Mouse (Mus musculus) neural tube, embryonic 10.5 days (tissue): ENCODE data around the gene Adprhl2.

Experiments used
- DNase-seq: peaks from one replicate; pipeline ENCODE4 v3.0.0-alpha.2; 2017; ENCODE audit warnings: low spot score; ENCODE audit errors: extremely low spot score

Gene Adprhl2

GRCm38 (mm10) chr4:126306827-126307226 lies 14.7 kb downstream of the Adprhl2 start:
- DNase-seq, result no peak

GRCm38 (mm10) chr4:126306058-126306457 lies 15.4 kb downstream of the Adprhl2 start:
- no peak for DNase-seq

GRCm38 (mm10) chr4:126305428-126305827 lies 16.1 kb downstream of the Adprhl2 start:
- no peak for DNase-seq

GRCm38 (mm10) chr4:126303877-126304276 lies 17.6 kb downstream of the Adprhl2 start:
- DNase-seq, result no peak

GRCm38 (mm10) chr4:126301584-126302309 lies 19.8 kb downstream of the Adprhl2 start:
- peak; percentile 41 for DNase-seq

GRCm38 (mm10) chr4:126300916-126301583 lies 20.5 kb downstream of the Adprhl2 start:
- peak; percentile 54 for DNase-seq

- DNase-seq, result peak; percentile 69
These were observed 24.8 kb downstream of the Adprhl2 start for GRCm38 (mm10) chr4:126296617-126297101.

GRCm38 (mm10) chr4:126295937-126296336 lies 25.6 kb downstream of the Adprhl2 start:
- no peak for DNase-seq

GRCm38 (mm10) chr4:126295152-126295551 lies 26.4 kb downstream of the Adprhl2 start:
- DNase-seq, result no peak

GRCm38 (mm10) chr4:126291196-126291595 lies 30.3 kb downstream of the Adprhl2 start:
- no peak for DNase-seq

- DNase-seq, result no peak
These were observed 31.2 kb downstream of the Adprhl2 start for GRCm38 (mm10) chr4:126290314-126290713.

GRCm38 (mm10) chr4:126288085-126288666 lies 33.3 kb downstream of the Adprhl2 start:
- no peak for DNase-seq

GRCm38 (mm10) chr4:126287302-126287995 lies 34.1 kb downstream of the Adprhl2 start:
- DNase-seq, result no peak

GRCm38 (mm10) chr4:126286492-126286891 lies 35.0 kb downstream of the Adprhl2 start, which contains the start of gene Col8a2:
TSS of gene Col8a2 (plus strand) at chr4:126286793.
- DNase-seq, result peak; percentile 45

GRCm38 (mm10) chr4:126283582-126283981 lies 37.9 kb downstream of the Adprhl2 start:
- DNase-seq, result no peak

- DNase-seq, result no peak
These were observed 39.8 kb downstream of the Adprhl2 start for GRCm38 (mm10) chr4:126281706-126282105.

- peak; percentile 34 for DNase-seq
These were observed 42.5 kb downstream of the Adprhl2 start for GRCm38 (mm10) chr4:126278961-126279360.

- no peak for DNase-seq
These were observed 43.0 kb downstream of the Adprhl2 start for GRCm38 (mm10) chr4:126278565-126278915.

GRCm38 (mm10) chr4:126277906-126278564 lies 43.5 kb downstream of the Adprhl2 start:
- DNase-seq, result peak; percentile 63

GRCm38 (mm10) chr4:126275681-126276131 lies 45.8 kb downstream of the Adprhl2 start:
- no peak for DNase-seq

- no peak for DNase-seq
These were observed 46.4 kb downstream of the Adprhl2 start for GRCm38 (mm10) chr4:126275081-126275480.
